Mouse (Mus musculus) limb, embryonic 13.5 days (tissue): ENCODE measurements at regions not wholly inside any gene's neighbourhood (a gene's known extent, or its start where the extent isn't known, plus 50 kb on each side); places are given as distances from the start of the nearest gene placed in this dataset.

ENCODE experiments used
- ATAC-seq: fragments of 200-750 bp; cut with Nextera tagmentation; 2 replicates; pipeline ENCODE4 v1.8.0; 2017; ENCODE audit warnings: low read depth, moderate number of reproducible peaks, moderate TSS enrichment; ENCODE audit not compliant: low FRiP score
- H3K27ac ChIP-seq: fragments of 300-500 bp; sonication (generic); 2 replicates; pipeline ENCODE4 v1.5.1; 2015; ENCODE audit warnings: inconsistent platforms, mild to moderate bottlenecking, moderate library complexity
- H3K27me3 ChIP-seq: fragments of 300-500 bp; sonication (generic); 2 replicates; pipeline ENCODE4 v1.6.1; 2015; ENCODE audit warnings: mild to moderate bottlenecking, inconsistent platforms
- H3K36me3 ChIP-seq: fragments of 300-500 bp; sonication (generic); 2 replicates; pipeline ENCODE4 v1.6.1; 2015; ENCODE audit warnings: inconsistent platforms, mild to moderate bottlenecking, moderate library complexity
- H3K4me1 ChIP-seq: fragments of 300-500 bp; sonication (generic); 2 replicates; pipeline ENCODE4 v1.6.1; 2015; ENCODE audit warnings: inconsistent platforms
- H3K4me2 ChIP-seq: fragments of 300-500 bp; sonication (generic); replicated peaks from 2 replicates; pipeline ENCODE4 v1.6.1; 2015; ENCODE audit warnings: inconsistent platforms, mild to moderate bottlenecking, moderate library complexity
- H3K4me3 ChIP-seq: fragments of 300-500 bp; sonication (generic); 2 replicates; pipeline ENCODE4 v1.5.1; 2015; ENCODE audit warnings: moderate library complexity, mild to moderate bottlenecking, inconsistent platforms
- H3K9ac ChIP-seq: fragments of 300-500 bp; sonication (generic); 2 replicates; pipeline ENCODE4 v1.6.1; 2015; ENCODE audit warnings: mild to moderate bottlenecking, inconsistent platforms
- H3K9me3 ChIP-seq: fragments of 300-500 bp; sonication (generic); 2 replicates; pipeline ENCODE4 v1.6.1; 2016; ENCODE audit warnings: inconsistent platforms
- WGBS: fragments of 180-500 bp; shearing (Covaris S2); methylation state at CpG from one replicate; pipeline ENCODE4 v1.1.7; 2015; 5-methylcytosine and 5-hydroxymethylcytosine counted together

DNA sequence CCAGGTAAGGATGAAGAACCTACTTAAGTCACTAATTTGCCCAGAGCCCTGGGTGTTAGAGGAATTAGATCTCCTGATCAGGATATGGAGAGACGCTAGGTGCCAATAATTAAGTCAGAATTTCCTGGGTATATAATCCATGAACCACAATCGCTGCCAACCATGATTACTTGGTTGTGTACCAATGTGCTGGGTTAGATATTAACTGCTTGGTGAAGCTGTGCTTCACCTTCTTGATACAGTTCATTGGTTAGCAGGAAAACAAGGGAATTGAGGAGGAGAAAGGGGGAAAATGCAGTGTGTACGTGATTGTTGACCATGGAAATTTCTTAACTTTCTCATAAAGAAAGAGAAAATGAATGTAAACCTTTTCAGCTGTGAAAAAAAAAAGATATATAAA, 961.7 kb upstream of the Slc39a10 start:
- Histone ChIP-seq H3K27ac (no peak overlapping the region), H3K27me3 (no peaks in the 10 kb centered on the region), H3K4me3 (no peak overlapping the region), H3K4me1 (no peaks in the 10 kb centered on the region), H3K9ac (no peak overlapping the region), H3K9me3 (no peaks in the 10 kb centered on the region), H3K36me3 (no peaks in the 10 kb centered on the region), H3K4me2 (no peak overlapping the region)
- WGBS = 92% methylated on average over 3 of the region's 3 CpGs
- no peak for ATAC-seq

DNA sequence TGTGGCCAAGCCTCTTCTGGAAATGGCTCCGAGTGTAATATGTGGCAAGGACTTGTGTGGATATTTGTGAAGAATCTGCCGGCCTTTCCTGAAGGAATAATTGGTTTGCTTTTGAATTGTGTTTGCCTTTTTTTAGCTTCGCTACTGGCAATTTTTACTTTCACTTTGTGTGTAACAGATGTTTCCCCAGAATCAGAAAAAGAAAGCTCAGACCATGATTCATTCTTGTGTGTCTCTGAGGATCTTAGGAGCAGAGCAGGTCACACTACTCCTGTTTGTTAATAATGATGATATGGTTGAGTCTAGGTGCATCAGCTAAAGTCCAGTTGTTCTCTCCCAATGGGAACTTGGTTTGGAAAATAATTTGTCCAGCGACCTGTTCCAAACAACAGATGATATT, 961.3 kb upstream of the Slc39a10 start:
- H3K9me3 ChIP-seq = no peaks in the 10 kb centered on the region
- no peaks in the 10 kb centered on the region for H3K36me3 ChIP-seq
- WGBS = 81% methylated on average over 4 of the region's 4 CpGs
- H3K27ac ChIP-seq = no peak overlapping the region
- no peak overlapping the region for H3K9ac ChIP-seq
- H3K4me3 ChIP-seq = no peak overlapping the region
- no peak for ATAC-seq
- no peak overlapping the region for H3K4me2 ChIP-seq
- H3K4me1 ChIP-seq = no peaks in the 10 kb centered on the region
- H3K27me3 ChIP-seq = no peaks in the 10 kb centered on the region

DNA sequence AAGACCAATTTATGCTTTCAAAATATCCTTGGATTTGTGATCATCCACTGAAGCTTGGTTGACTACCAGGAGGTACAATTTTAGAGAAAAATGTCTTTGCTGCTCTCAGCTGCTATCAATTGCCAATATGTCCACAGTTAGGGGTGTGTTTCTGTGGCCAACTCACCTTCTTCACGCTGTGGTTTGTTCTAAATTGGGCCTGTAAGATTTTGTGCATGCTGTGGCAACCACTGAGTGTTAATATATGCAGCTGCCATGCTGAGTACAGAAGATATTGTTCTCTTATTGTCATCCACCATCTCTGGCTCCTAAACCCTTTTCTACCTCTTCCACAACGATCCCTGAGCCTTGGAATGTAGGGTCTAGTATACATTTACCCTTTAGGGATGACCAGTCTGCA, 948.2 kb upstream of the Slc39a10 start:
- no peak overlapping the region for H3K27ac ChIP-seq
- H3K36me3 ChIP-seq = no peaks in the 10 kb centered on the region
- H3K27me3 ChIP-seq = no peaks in the 10 kb centered on the region
- H3K9me3 ChIP-seq = no peaks in the 10 kb centered on the region
- H3K9ac ChIP-seq = no peak overlapping the region
- no peaks in the 10 kb centered on the region for H3K4me1 ChIP-seq
- no peak overlapping the region for H3K4me3 ChIP-seq
- no peak overlapping the region for H3K4me2 ChIP-seq
- 68% methylated on average over 2 of the region's 2 CpGs for WGBS
- ATAC-seq = no peak

DNA sequence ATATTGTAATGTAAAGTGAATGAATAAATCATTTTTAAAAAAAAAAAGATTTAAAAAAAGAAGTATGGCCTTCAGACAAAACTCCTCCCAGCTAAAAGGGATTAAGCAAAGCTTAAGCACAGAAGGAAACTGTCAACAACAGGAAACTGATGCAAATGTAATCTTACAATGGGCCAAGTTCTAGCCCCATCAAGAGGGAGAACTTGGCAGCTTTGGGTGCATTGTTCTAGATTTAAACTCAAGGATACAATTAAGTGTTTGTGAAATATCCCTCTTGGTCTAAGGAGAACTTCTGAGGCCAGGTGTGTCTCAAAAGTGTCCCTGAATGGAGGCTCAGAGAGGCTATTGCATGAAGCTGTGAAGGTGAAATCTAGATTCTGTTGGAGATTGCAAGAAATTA, 941.4 kb upstream of the Slc39a10 start:
- H3K4me1 ChIP-seq = no peaks in the 10 kb centered on the region
- H3K9ac ChIP-seq = no peak overlapping the region
- H3K9me3 ChIP-seq = no peaks in the 10 kb centered on the region
- H3K27ac ChIP-seq = no peak overlapping the region
- H3K4me2 ChIP-seq = no peak overlapping the region
- ATAC-seq = no peak
- no peaks in the 10 kb centered on the region for H3K27me3 ChIP-seq
- no peaks in the 10 kb centered on the region for H3K36me3 ChIP-seq
- no peak overlapping the region for H3K4me3 ChIP-seq

DNA sequence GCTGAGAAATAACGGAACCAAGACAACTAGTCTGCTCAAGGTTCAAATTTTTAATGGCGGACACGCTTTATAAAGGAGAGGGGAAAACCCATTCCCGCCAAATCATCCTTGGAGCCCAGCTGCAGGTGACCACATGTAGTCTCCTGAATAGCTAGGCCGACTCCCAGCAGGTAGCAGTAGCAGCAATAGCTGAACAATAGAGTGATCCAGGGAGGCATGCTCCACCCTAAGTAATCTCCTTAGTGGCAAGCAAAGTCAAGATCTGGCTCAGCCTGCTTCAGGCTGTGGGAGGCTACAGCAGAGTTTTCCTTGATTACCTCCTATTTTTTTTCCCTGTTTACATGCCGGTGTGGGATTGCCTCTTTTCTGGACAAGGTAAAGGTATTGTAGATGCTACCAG, 934.6 kb upstream of the Slc39a10 start:
- no peak overlapping the region for H3K4me3 ChIP-seq
- H3K36me3 ChIP-seq = no peaks in the 10 kb centered on the region
- H3K4me1 ChIP-seq = no peaks in the 10 kb centered on the region
- H3K9ac ChIP-seq = no peak overlapping the region
- H3K27me3 ChIP-seq = no peaks in the 10 kb centered on the region
- no peak overlapping the region for H3K4me2 ChIP-seq
- ATAC-seq = no peak
- H3K9me3 ChIP-seq = no peaks in the 10 kb centered on the region
- 90% methylated on average over 6 of the region's 6 CpGs for WGBS
- no peak overlapping the region for H3K27ac ChIP-seq

DNA sequence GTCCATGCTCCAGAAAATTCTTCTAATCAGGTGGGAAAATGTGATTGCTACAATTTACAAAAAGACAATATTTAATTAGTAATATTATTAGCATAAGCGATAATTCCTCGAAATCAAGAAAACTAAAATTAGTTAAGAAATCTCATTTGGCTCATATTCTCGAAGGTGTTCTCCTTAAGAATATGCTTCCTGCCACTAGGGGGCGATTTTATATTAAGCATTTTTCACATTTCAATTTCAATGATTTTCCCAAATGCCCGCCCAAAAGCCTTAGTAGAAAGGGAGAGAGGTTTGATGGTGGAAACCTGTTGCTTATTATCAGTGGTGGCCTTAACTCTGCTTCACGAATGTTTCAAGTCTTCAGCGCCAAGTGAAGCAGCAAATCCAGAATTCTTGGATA, 916.9 kb upstream of the Slc39a10 start:
- Histone ChIP-seq H3K4me1 (no peaks in the 10 kb centered on the region), H3K27ac (no peak overlapping the region), H3K36me3 (no peaks in the 10 kb centered on the region), H3K9me3 (no peaks in the 10 kb centered on the region), H3K9ac (no peak overlapping the region), H3K27me3 (no peaks in the 10 kb centered on the region), H3K4me3 (no peak overlapping the region), H3K4me2 (no peak overlapping the region)
- 34% methylated on average over 7 of the region's 7 CpGs for WGBS
- no peak for ATAC-seq

DNA sequence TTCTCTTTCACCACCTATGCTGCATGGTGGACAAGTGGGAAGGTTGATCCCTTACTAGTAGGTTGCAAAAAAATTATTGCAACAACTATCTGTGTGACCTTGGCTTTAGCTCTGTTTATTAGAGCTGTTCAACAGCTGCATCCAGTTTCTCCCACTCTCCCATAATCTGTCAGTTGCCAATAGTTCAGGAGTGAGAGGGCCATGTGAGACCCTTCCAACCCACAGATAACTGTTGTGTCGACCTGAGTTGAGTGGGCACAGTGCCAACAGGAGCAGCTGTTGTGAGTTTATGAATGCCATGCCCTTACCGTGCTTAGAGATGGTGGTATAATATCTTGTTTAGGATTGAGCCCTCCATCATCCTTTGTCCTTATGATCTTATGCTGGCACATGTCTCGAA, 902.1 kb upstream of the Slc39a10 start:
- no peak overlapping the region for H3K4me2 ChIP-seq
- no peak overlapping the region for H3K4me3 ChIP-seq
- 47% methylated on average over 3 of the region's 3 CpGs for WGBS
- H3K27ac ChIP-seq = no peak overlapping the region
- 0 out of 2 replicates have a peak, but pooled peaks have one; percentile 54 for ATAC-seq
- H3K9ac ChIP-seq = no peak overlapping the region
- no peaks in the 10 kb centered on the region for H3K4me1 ChIP-seq
- no peaks in the 10 kb centered on the region for H3K36me3 ChIP-seq
- no peaks in the 10 kb centered on the region for H3K9me3 ChIP-seq
- H3K27me3 ChIP-seq = no peaks in the 10 kb centered on the region
